Mouse (Mus musculus) c-Kit-positive CD71-positive TER-119-positive erythroid progenitor cells, embryonic 14.5 days (primary cell): ENCODE data around the gene Vwce.

ENCODE experiments used
- DNase-seq: peaks from one replicate; pipeline ENCODE4 v3.0.0-alpha.2; 2013; ENCODE audit warnings: low spot score

The Vwce gene

GRCm38 (mm10) chr19:10691660-10692059 lies 57.6 kb downstream of the Vwce start:
- peak; percentile 34 for DNase-seq

GRCm38 (mm10) chr19:10692361-10692760 lies 58.3 kb downstream of the Vwce start:
- DNase-seq: no peak

GRCm38 (mm10) chr19:10693926-10694682 lies 60.1 kb downstream of the Vwce start:
- DNase-seq: no peak

GRCm38 (mm10) chr19:10695801-10696200 lies 61.8 kb downstream of the Vwce start:
- no peak for DNase-seq

- DNase-seq: no peak
Measured at GRCm38 (mm10) chr19:10698131-10698991, 64.3 kb downstream of the Vwce start.

GRCm38 (mm10) chr19:10699851-10700250 lies 65.8 kb downstream of the Vwce start:
- no peak for DNase-seq

GRCm38 (mm10) chr19:10701013-10701726 lies 67.2 kb downstream of the Vwce start:
- no peak for DNase-seq

- no peak for DNase-seq
Measured at GRCm38 (mm10) chr19:10702125-10702524, 68.1 kb downstream of the Vwce start.

- DNase-seq: no peak
Measured at GRCm38 (mm10) chr19:10703470-10703869, 69.5 kb downstream of the Vwce start.

GRCm38 (mm10) chr19:10707087-10707875 lies 73.3 kb downstream of the Vwce start:
- DNase-seq: no peak

- no peak for DNase-seq
Measured at GRCm38 (mm10) chr19:10707881-10708280, 73.9 kb downstream of the Vwce start.

- DNase-seq: no peak
Measured at GRCm38 (mm10) chr19:10708900-10709299, 74.9 kb downstream of the Vwce start.

GRCm38 (mm10) chr19:10709360-10710087 lies 75.5 kb downstream of the Vwce start:
- DNase-seq: peak; percentile 79

- DNase-seq: peak; percentile 47
Measured at GRCm38 (mm10) chr19:10710088-10710511, 76.1 kb downstream of the Vwce start.

- no peak for DNase-seq
Measured at GRCm38 (mm10) chr19:10710751-10711150, 76.7 kb downstream of the Vwce start.

- DNase-seq: no peak
Measured at GRCm38 (mm10) chr19:10712194-10712593, 78.2 kb downstream of the Vwce start.

- DNase-seq: no peak
Measured at GRCm38 (mm10) chr19:10712646-10713045, 78.6 kb downstream of the Vwce start.

- no peak for DNase-seq
Measured at GRCm38 (mm10) chr19:10713551-10713950, 79.5 kb downstream of the Vwce start.

GRCm38 (mm10) chr19:10714168-10714567 lies 80.2 kb downstream of the Vwce start:
- DNase-seq: no peak

- peak; percentile 37 for DNase-seq
Measured at GRCm38 (mm10) chr19:10714682-10715475, 80.9 kb downstream of the Vwce start.
